Mouse (Mus musculus) left cerebral cortex, postnatal 14 days (tissue): ENCODE results near the gene Hist1h1c. TPM values are rescaled to one million over a fixed set of nuclear protein-coding genes. Genes with fewer than 3 reads are reported as not detected.
"Not testable (repeated sequence)": the region's sequence is repeated elsewhere in the genome, so short reads cannot be mapped to it uniquely, and the experiment has no call there.

Source experiments
- DNase-seq, 2 experiments: peaks; one replicate each; pipeline ENCODE4 v3.0.0; 2021 to 2022; ENCODE audit warnings: low spot score in 2 of 2, mixed read lengths in 1 of 2
- intact Hi-C: fragments of 180-260 bp; cut with DNase I; formaldehyde crosslinking; loops from one replicate; pipeline ENCODE4 v1.15.1; 2025
- total RNA-seq, 2 experiments: library from RNA; stranded (reverse); gene quantifications; 2 replicates each; pipeline ENCODE4 v1.2.3; 2021

The Hist1h1c gene
- total RNA-seq, 2 experiments from 2014 or later: 55.8 to 75.9 TPM

- DNase-seq: no peak
- intact Hi-C loops: no loop called here
Observed at GRCm38 (mm10) chr13:23709714-23710373, 28.8 kb upstream of the Hist1h1c start.

- intact Hi-C loops: no loop called here
- peak in 1 of 2 experiments; percentile 34 for DNase-seq
Observed at GRCm38 (mm10) chr13:23710374-23711089, 28.1 kb upstream of the Hist1h1c start, which contains the start of gene Hfe. Hfe (minus strand) TSS chr13:23710854.

- intact Hi-C loops: no loop called here
- no peak for DNase-seq
Observed at GRCm38 (mm10) chr13:23716261-23717042, 22.2 kb upstream of the Hist1h1c start.

GRCm38 (mm10) chr13:23717176-23717575 lies 21.4 kb upstream of the Hist1h1c start:
- no peak for DNase-seq
- intact Hi-C loops: no loop called here

GRCm38 (mm10) chr13:23717593-23718245 lies 20.9 kb upstream of the Hist1h1c start:
- intact Hi-C loops, DNase-seq: not testable (repeated sequence)

GRCm38 (mm10) chr13:23724239-23724638 lies 14.4 kb upstream of the Hist1h1c start:
- intact Hi-C loops: no loop called here
- DNase-seq: no peak

- DNase-seq: no peak
- intact Hi-C loops: no loop called here
Observed at GRCm38 (mm10) chr13:23725213-23725612, 13.4 kb upstream of the Hist1h1c start.

- intact Hi-C loops: no loop called here
- DNase-seq: no peak
Observed at GRCm38 (mm10) chr13:23728472-23729191, 10.0 kb upstream of the Hist1h1c start.

- DNase-seq: no peak
- intact Hi-C loops: no loop called here
Observed at GRCm38 (mm10) chr13:23729192-23729525, 9.4 kb upstream of the Hist1h1c start.

- intact Hi-C loops: no loop called here
- DNase-seq: no peak
Observed at GRCm38 (mm10) chr13:23729706-23730105, 8.9 kb upstream of the Hist1h1c start.

GRCm38 (mm10) chr13:23730479-23730878 lies 8.1 kb upstream of the Hist1h1c start:
- DNase-seq: no peak
- intact Hi-C loops: no loop called here

- intact Hi-C loops: loop anchor here (1.0 kb wide), 1 partner anchor 31 kb away; no protein-coding TSS in a partner anchor
- peak; percentile 47 to 49 for DNase-seq
Observed at GRCm38 (mm10) chr13:23732156-23732804, 6.3 kb upstream of the Hist1h1c start.

- intact Hi-C loops: loop anchor here (5.0 kb wide), 2 partner anchors 115 to 155 kb away; partner anchors contain the start of genes Hist1h1e, Hist1h2be and Hist1h4d
- DNase-seq: no peak
Observed at GRCm38 (mm10) chr13:23737091-23737490, 1.5 kb upstream of the Hist1h1c start.

- DNase-seq: no peak
- intact Hi-C loops: loop anchor here (5.0 kb wide), 2 partner anchors 116 to 156 kb away; partner anchors contain the start of genes Hist1h1e, Hist1h2be and Hist1h4d
Observed at GRCm38 (mm10) chr13:23738041-23738440, 567 bp upstream of the Hist1h1c start.

- intact Hi-C loops: loop anchor here (5.0 kb wide), 2 partner anchors 117 to 157 kb away; partner anchors contain the start of genes Hist1h1e, Hist1h2be and Hist1h4d
- DNase-seq: peak; percentile 93 to 96
Observed at GRCm38 (mm10) chr13:23739069-23739921, 687 bp downstream of the Hist1h1c start.

GRCm38 (mm10) chr13:23739922-23740252 lies 1.3 kb downstream of the Hist1h1c start:
- DNase-seq: no peak
- intact Hi-C loops: loop anchor here (5.0 to 10.0 kb wide), 4 partner anchors 118 to 1695 kb away; partner anchors contain the start of genes Abt1, Hist1h1e, Hist1h2ag and Hist1h2be

GRCm38 (mm10) chr13:23740256-23740840 lies 1.7 kb downstream of the Hist1h1c start:
- no peak for DNase-seq
- intact Hi-C loops: loop anchor here (10.0 kb wide), 2 partner anchors 316 to 1696 kb away; partner anchors contain the start of genes Abt1, Hist1h2ag, Hist1h2bj and Hist1h4i
